Mouse (Mus musculus): ENCODE results near the gene Sebox. TPM values are rescaled to one million over a fixed set of nuclear protein-coding genes. Genes with fewer than 3 reads are reported as not detected.

Sebox gene
- not detected in 2 replicates for polyA plus RNA-seq (2015; fragmentation: Nextera tagmentation; extraction: Ambion mirVana)

DNA sequence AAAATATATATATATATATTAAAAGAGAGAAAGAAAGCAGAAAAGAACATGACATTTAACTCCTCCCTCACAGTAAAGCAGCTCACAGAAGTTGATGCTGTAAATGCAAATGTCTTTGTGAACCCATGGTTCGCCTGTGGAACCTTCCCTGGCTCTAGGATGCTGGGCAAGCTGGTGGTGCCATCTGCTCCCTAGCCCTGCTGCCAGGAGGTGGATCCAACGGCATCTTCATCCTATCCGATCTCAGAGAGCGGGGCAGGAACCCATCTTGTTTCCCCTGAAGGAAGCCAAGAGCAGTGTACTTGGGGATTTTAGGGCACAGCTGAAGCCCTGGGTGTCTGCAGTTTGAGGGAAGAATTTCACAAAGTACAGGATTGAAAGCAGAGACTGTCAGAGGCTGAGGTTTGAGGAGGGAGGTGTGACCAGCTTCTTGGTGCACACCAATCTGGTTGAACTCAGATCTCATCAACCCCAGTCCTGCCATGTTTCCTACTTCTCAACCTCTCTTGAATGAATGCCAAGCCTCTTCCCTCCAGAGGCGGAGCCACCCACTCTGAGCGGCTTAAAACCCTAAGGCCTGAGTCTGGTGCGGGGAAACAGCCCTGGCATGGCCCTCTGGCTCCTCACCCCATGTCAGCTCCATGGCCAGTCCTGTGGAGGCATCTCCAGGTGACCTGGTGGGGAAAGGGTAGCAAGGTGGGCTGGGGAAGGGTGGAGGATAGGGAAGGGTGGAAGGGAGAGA is at the start of gene Sebox:
TSS of gene Sebox (plus strand) at position 539 of the 742 bp plus-strand sequence.

DNA sequence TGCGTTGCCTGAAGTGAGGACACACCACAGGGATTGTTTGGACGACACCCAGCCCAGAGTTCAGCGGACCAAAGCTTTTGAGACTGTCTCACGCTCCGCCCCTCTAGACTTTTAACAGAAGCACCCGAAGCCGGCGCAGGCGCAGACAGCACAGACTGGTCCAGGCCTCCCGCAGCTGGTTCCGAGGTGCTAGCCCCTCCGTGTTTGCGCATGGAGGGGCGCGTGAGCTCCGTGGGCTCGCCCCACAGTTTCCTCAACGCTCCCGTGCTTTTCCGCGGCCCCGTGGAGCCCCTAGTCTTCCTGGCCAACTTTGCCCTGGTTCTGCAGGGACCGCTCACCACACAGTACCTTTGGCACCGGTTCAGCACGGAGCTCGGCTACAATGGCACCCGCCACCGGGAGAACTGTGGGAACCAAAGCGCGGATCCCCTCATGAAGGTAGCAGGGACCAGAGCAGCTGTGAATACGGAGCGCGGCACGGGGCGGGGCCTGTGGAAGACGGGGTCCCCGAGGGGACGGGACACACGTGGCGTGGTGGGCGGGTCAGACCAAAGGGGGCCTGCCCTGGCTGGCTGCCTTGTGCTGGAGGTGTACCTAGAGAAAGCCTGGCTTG is 37.6 kb upstream of the Sebox start, which contains the start of gene Slc46a1:
TSS of gene Slc46a1 (plus strand) at position 130 of the 613 bp plus-strand sequence.

DNA sequence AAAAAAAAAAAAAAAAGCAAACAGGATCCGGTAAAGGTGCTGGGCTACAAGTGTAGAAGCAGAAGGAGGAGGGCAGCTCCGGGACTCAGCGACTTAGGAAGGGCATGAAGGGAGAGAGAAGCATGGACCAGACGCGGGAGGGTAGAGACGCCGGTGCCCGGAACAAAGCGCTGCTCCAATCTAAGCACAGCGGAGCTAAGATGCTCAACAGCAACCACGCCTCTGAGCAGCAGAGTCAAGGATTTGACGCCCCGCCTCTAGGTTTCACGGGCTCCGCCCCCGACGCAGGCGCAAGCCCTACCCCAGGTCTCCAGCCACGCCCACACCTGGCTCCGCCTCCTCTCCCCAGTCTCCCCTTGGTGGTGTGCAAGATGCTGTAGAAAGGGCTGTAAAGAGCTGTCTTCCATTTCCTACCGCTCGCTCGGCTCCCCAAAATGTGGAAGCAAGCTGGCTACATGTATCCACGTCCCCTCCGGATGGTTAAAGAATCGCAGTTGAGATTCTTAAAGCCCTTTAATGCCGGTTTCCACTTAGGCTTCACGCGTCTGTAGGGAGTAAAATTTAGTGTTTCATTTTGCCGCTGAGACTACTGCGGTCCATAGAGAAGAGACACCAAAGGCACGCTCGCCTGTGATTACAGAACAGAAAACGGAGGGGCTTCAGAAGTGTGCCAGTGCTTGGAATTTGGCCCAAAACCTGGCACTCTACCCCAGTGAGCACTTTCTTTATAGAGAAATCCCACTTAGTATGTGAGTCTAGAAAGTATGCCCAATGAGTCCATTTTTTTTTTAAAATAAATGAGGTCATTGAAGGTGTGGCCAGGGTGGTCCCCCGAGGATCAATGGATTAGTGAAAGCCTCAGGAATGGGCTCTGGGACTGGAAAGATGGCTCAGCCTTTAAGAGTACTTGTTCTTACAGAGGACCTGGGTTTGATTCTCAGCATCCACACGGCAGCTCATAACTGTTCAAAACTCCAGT is 5.4 kb upstream of the Sebox start, which contains the start of gene Sarm1:
TSS of gene Sarm1 (minus strand) at position 211 of the 979 bp plus-strand sequence.

DNA sequence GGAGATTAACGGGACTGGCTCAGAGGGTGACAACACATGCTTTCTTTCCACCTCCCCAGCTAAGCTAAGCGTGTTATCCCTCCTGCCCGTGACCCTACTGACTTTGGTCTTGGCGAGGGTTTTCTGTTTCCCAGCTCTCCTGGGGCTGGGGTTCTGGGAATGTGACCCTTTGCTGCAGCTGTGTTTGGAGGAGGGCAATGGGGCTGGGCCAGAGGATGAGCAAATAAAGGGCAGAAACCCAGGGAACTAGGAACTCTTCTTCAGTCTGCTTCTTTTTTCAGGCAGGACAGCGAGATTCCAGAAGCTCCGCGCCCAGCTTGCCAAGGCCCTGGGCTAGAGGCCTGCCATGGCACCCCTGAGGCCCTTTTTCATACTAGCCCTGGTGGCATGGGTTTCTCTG is 4.2 kb upstream of the Sebox start, which contains the start of gene Vtn:
TSS of gene Vtn (plus strand) at position 88 of the 400 bp plus-strand sequence.

DNA sequence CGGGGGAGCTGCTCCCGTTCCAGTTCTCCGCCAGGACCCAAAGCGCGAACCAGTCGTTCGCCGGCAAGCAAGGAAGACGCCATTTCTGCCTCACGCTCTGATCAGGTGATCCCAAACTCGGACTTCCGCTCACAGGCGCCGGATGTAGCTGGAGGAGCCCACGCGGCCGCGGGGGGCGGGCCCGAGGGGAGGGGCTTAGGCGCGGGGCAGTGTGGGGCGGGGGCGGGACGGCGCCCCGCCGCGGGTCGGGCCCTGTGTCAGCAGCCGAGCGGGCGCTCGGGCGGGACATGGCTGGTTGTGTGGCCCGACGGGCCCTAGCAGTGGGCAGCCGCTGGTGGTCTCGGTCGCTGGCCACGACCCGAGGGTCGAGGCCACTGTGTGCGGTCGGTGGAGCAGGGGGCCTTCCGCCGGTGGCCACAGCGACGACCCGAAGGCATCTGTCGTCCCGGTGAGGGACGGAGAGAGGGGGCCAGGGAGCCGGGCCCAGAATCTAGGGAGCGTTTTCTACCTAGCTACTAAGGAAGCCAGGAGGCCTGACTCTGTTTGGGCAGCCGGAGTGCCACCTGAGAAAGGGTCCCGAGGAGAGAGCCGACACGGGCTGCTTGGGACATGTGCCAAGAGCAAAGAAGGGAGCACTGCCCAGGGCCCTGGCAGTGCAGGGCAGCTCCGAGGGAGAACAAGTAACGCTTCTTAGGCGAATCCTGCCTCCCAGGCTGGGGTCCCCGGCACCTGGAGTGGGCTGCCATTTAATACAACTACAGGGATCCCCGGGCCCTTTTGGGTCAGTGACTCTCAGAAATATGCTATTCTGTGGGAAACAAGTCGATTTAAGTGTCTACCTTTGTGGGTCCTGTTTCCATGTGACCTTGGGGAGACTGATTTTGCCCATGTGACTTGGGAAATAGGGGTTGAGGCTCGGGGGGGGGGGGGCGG is 9.0 kb downstream of the Sebox start, which contains the start of the genes Tmem199 and Poldip2:
TSS of gene Tmem199 (minus strand) at position 148 of the 933 bp plus-strand sequence.
TSS of gene Poldip2 (plus strand) at position 169 of the 933 bp plus-strand sequence.

DNA sequence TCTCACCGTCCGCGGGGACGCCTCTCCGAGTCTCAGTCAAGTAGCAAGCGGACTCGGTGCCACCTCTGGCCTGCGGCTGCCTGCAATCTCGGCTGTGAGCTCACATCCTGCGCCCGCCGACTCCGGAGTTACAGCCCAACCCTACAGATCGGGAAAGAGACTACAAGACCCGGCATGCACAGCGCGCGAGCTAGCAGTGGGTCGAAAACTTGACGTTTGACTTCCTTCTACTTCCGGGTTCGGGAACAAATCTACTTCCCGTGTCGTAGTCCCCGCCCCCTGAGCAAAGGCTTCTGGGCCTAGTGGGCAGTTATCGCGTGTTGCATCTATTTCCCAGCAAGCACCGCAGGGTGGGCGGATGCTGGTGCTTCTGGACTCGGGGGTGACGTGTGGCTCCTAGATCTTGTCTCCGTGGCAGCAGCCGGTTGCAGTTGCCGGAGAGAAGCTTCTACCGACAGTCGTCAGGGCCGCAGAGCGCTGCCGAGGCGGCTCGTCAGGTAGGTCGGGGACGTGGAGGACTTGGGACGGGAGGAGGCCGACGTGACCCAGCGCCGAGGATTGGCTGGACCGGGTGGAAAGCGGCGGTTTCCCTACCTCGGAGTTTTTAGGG is 32.9 kb downstream of the Sebox start, which contains the start of the genes Tnfaip1 and Ift20:
TSS of gene Tnfaip1 (minus strand) at position 253 of the 610 bp plus-strand sequence.
TSS of gene Ift20 (plus strand) at position 282 of the 610 bp plus-strand sequence.

DNA sequence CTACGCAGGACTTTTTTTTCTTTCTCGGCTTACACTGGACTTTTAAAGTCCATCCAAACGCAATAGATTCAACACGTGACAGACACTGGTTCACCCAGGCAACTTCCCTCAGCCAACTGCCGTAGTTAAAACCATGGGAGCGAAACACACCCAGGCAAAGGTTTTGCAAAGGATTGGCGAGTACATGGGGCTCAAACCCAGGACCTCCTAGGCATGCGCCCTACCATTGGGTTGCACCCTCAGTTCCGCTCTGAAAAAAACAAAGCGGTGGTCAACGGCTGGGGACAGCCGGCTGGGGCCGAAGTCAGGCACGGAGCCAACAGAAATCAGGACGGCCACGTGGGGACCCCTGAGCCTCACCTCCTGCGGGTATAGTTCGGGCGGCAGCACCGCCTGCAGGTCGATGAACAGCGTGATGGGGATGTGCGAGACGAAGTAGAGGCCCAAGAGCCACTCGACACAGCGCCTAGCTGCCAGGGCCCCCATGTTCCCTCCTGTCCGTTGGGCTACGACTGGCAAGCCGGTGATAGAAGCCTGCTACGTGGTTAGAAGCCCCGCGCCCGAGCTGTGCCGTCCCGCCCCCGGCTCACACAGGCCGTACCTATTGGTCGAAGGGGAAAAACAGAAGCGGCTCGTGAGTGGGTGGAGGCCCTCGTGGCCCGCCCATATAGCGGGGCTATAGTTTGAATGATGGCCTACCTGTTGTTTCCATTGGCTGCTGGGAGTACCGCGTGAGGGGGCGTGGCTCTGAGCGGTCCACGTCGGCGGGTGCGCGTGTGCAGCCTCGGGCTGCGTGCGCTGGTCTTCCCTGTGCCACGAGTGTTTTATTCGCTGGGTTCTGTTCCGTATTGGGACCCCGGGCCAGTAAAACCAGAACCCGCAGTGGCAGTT is 47.2 kb downstream of the Sebox start, which contains the start of gene Tmem97:
TSS of gene Tmem97 (minus strand) at position 610 of the 891 bp plus-strand sequence.

Other genes with a start within 250 kb of the Sebox start
- 39.8 and 70.6 TPM in 2 replicates for gene 2610507B11Rik, start 241.7 kb upstream of the Sebox start, polyA plus RNA-seq (2015; fragmentation: Nextera tagmentation; extraction: Ambion mirVana)
- 0.21 TPM in 1 of 2 replicates, not detected in the other for gene BC030499, start 212.6 kb upstream of the Sebox start, polyA plus RNA-seq (2015; fragmentation: Nextera tagmentation; extraction: Ambion mirVana)
- gene Spag5, start 201.9 kb upstream of the Sebox start, polyA plus RNA-seq (2015; fragmentation: Nextera tagmentation; extraction: Ambion mirVana): 6.4 and 8.2 TPM in 2 replicates
- 13.7 and 19.6 TPM in 2 replicates for gene Aldoc, start 180.5 kb upstream of the Sebox start, polyA plus RNA-seq (2015; fragmentation: Nextera tagmentation; extraction: Ambion mirVana)
- 50.8 and 80.0 TPM in 2 replicates for gene Pigs, start 175.0 kb upstream of the Sebox start, polyA plus RNA-seq (2015; fragmentation: Nextera tagmentation; extraction: Ambion mirVana)
- gene Unc119, start 160.0 kb upstream of the Sebox start, polyA plus RNA-seq (2015; fragmentation: Nextera tagmentation; extraction: Ambion mirVana): 82.0 and 100 TPM in 2 replicates
- gene Foxn1, start 116.9 kb upstream of the Sebox start, polyA plus RNA-seq (2015; fragmentation: Nextera tagmentation; extraction: Ambion mirVana): 0.06 TPM in 1 of 2 replicates, not detected in the other
- gene Slc13a2, start 81.2 kb upstream of the Sebox start, polyA plus RNA-seq (2015; fragmentation: Nextera tagmentation; extraction: Ambion mirVana): 0.11 and 0.21 TPM in 2 replicates
- gene Slc46a1, start 37.8 kb upstream of the Sebox start, polyA plus RNA-seq (2015; fragmentation: Nextera tagmentation; extraction: Ambion mirVana): 13.1 and 25.8 TPM in 2 replicates
- gene Sarm1, start 5.7 kb upstream of the Sebox start, polyA plus RNA-seq (2015; fragmentation: Nextera tagmentation; extraction: Ambion mirVana): 5.0 and 7.8 TPM in 2 replicates
- 41.1 and 59.4 TPM in 2 replicates for gene Vtn, start 4.4 kb upstream of the Sebox start, polyA plus RNA-seq (2015; fragmentation: Nextera tagmentation; extraction: Ambion mirVana)
- gene Tmem199, start 8.7 kb downstream of the Sebox start, polyA plus RNA-seq (2015; fragmentation: Nextera tagmentation; extraction: Ambion mirVana): 49.5 and 55.2 TPM in 2 replicates
- 122 and 191 TPM in 2 replicates for gene Poldip2, start 8.7 kb downstream of the Sebox start, polyA plus RNA-seq (2015; fragmentation: Nextera tagmentation; extraction: Ambion mirVana)
- 33.2 and 38.8 TPM in 2 replicates for gene Tnfaip1, start 32.9 kb downstream of the Sebox start, polyA plus RNA-seq (2015; fragmentation: Nextera tagmentation; extraction: Ambion mirVana)
- 193 and 207 TPM in 2 replicates for gene Ift20, start 32.9 kb downstream of the Sebox start, polyA plus RNA-seq (2015; fragmentation: Nextera tagmentation; extraction: Ambion mirVana)
- gene Tmem97, start 47.3 kb downstream of the Sebox start, polyA plus RNA-seq (2015; fragmentation: Nextera tagmentation; extraction: Ambion mirVana): 34.3 and 47.6 TPM in 2 replicates
- gene Nlk, start 193.9 kb downstream of the Sebox start, polyA plus RNA-seq (2015; fragmentation: Nextera tagmentation; extraction: Ambion mirVana): 12.1 and 15.6 TPM in 2 replicates
- 73.8 and 92.7 TPM in 2 replicates for gene Ccnq, start 248.3 kb downstream of the Sebox start, polyA plus RNA-seq (2015; fragmentation: Nextera tagmentation; extraction: Ambion mirVana)